Mouse (Mus musculus): ENCODE measurements around the gene Sh3gl1.

DNA sequence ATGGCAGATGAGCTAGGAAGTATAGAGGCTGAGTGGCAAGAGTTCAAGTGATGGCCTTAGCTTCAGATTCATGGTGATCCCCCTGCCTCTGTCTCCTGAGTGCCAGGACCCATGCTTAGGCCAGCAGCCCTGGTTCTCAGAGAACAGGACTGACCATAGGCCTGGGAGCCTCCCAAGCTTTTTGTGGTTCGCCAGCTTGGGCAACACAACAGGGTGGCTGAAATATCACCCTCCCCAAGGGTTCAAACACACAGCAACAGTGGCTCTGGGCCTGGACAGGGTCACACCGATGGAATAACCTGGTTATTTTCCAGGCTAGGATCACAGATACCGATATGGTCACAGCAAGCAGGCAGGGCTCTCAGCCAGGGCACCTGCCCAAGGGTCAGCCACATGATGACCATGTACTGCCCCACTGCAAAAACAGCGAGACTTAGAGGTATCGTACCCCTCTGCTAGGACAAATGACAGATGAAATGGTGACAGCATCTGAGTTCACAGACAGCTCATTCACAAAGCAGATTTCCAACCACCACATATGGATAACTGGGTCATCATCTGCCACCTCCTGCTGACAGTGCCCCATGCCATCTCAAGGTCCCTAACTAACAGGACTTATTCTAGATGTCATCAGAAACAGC is 8.5 kb downstream of the Sh3gl1 start:
- TF ChIP-seq POLR2A (IDR thresholded peaks at IDR 0.05; ENCODE audit: insufficient read depth, low read depth, low read length) = no peak
- TF ChIP-seq CTCF (IDR thresholded peaks at IDR 0.05; ENCODE audit: insufficient read depth, low read depth, low read length) = no peak
